Mouse (Mus musculus) heart, embryonic 13.5 days (tissue): ENCODE data around the gene Slc11a1. TPM values are rescaled to one million over a fixed set of nuclear protein-coding genes. Genes with fewer than 3 reads are reported as not detected.

Experiments used
- ATAC-seq: fragments of 200-750 bp; cut with Nextera tagmentation; 2 replicates; pipeline ENCODE4 v1.8.0; 2017; ENCODE audit warnings: moderate TSS enrichment; ENCODE audit not compliant: insufficient number of reproducible peaks, low FRiP score, low TSS enrichment; ENCODE audit errors: extremely low read depth
- H3K27ac ChIP-seq: fragments of 300-500 bp; sonication (generic); replicated peaks from 2 replicates; pipeline ENCODE4 v1.5.1; 2015; ENCODE audit warnings: moderate library complexity, mild to moderate bottlenecking, inconsistent platforms
- H3K27me3 ChIP-seq: fragments of 300-500 bp; sonication (generic); replicated peaks from 2 replicates; pipeline ENCODE4 v1.6.1; 2015; ENCODE audit warnings: mild to moderate bottlenecking, inconsistent platforms
- H3K36me3 ChIP-seq: fragments of 300-500 bp; sonication (generic); 2 replicates; pipeline ENCODE4 v1.6.1; 2015; ENCODE audit warnings: mild to moderate bottlenecking, inconsistent platforms
- H3K4me1 ChIP-seq: fragments of 300-500 bp; sonication (generic); 2 replicates; pipeline ENCODE4 v1.6.1; 2015; ENCODE audit warnings: inconsistent platforms
- H3K4me2 ChIP-seq: fragments of 300-500 bp; sonication (generic); 2 replicates; pipeline ENCODE4 v1.6.1; 2015; ENCODE audit warnings: inconsistent platforms, mild to moderate bottlenecking, moderate library complexity
- H3K4me3 ChIP-seq: fragments of 300-500 bp; sonication (generic); 2 replicates; pipeline ENCODE4 v1.5.1; 2015; ENCODE audit warnings: moderate library complexity, mild to moderate bottlenecking, inconsistent platforms
- H3K9ac ChIP-seq: fragments of 300-500 bp; sonication (generic); 2 replicates; pipeline ENCODE4 v1.6.1; 2015; ENCODE audit warnings: inconsistent platforms, mild to moderate bottlenecking, moderate library complexity
- H3K9me3 ChIP-seq: fragments of 300-500 bp; sonication (generic); 2 replicates; pipeline ENCODE4 v1.6.1; 2016; ENCODE audit warnings: inconsistent platforms
- WGBS: fragments of 180-500 bp; shearing (Covaris S2); methylation state at CpG from one replicate; pipeline ENCODE4 v1.1.7; 2015; ENCODE audit warnings: mixed read lengths; 5-methylcytosine and 5-hydroxymethylcytosine counted together
- polyA plus RNA-seq: library from polyadenylated mRNA; unstranded; fragments of >200 nt; fragmentation: Nextera tagmentation; extraction: Ambion mirVana; gene quantifications from 2 replicates; pipeline ENCODE4 v1.2.1, GENCODE M21; 2015

Gene Slc11a1
- polyA plus RNA-seq, 1 experiment from 2014 or later, result 3.1 TPM

DNA sequence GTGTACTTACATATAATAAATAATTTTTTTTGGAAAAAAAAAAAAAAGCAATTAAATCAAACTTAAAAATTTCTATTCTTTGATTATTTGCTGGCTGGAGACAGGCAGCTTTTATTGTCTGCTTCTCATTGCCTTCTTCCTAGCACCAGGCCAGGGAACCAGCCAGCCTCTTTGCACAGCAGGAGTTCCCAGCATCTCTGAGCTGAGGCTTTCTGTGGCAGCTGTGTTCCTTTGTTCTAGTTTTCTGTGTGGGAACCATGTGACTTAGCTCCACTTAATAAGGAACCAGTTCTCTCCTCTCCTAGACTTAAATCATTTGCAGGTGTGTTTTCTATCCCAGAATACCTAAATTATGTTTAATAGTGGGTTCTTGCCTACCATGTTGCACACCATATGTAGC lies 17.5 kb upstream of the Slc11a1 start:
- no peak overlapping the region for H3K4me2 ChIP-seq
- no peaks in the 10 kb centered on the region for H3K9me3 ChIP-seq
- ATAC-seq, result no peak
- H3K9ac ChIP-seq, result no peak overlapping the region
- peaks cover 8% of the 10 kb centered on the region for H3K4me1 ChIP-seq
- no peak overlapping the region for H3K4me3 ChIP-seq
- peaks cover 15% of the 10 kb centered on the region for H3K36me3 ChIP-seq
- no peak overlapping the region for H3K27ac ChIP-seq
- no peaks in the 10 kb centered on the region for H3K27me3 ChIP-seq

DNA sequence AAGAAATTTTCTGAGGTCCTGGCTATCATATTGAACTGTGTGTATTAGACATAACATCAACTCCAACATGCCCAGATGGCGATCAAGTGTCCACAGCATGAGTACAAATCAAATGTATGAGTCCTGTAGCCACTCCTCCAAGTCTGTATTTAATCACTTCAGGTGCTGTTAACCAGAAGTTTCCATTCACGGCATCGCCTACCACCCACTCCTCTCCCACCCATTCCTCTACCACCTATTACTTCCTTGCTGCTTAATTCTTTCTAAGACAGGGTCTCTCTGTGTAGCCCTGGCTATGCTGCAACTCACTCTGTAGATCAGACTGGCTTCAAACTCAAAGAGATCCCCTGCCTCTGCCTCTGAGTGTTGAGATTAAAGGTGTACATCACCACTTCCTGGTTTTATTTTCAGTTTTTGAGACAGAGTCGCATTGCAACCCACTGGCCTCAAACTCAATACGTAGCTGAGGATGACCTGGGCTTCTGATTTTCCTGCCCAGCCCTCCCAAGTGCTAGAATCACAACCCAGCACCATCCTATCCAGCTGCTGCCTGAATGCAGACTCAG lies 15.0 kb upstream of the Slc11a1 start:
- no peak for ATAC-seq
- Histone ChIP-seq H3K4me3 (no peak overlapping the region), H3K36me3 (no peaks in the 10 kb centered on the region), H3K4me2 (no peak overlapping the region), H3K27ac (no peak overlapping the region), H3K4me1 (peaks cover 8% of the 10 kb centered on the region; the same call in 1 of the 2 replicates), H3K27me3 (0 out of 2 replicates have a peak, but pooled peaks cover 4% of the 10 kb centered on the region), H3K9ac (no peak overlapping the region), H3K9me3 (no peaks in the 10 kb centered on the region)
- 80% methylated on average over 5 of the region's 5 CpGs for WGBS

DNA sequence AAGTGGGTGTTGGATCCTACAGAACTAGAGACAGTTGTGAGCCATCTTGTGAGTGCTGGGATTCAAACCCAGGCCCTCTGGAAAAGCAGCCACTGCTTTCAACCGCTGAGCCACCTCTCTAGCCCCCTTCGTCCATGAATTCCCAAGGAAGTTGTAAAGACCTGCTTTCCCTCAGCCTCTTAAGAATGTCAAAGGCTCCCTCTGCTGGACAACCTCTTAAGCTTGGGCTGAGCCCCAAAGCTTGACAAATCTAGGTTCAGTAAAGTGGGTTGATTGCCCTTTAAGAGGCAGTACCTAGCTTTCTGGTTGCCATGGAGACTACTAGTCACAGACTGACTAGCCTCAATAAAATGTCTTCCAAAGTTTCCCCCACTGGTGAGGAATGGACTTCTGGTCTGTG lies 13.2 kb upstream of the Slc11a1 start, which contains the start of gene Catip:
TSS of gene Catip (plus strand) at position 297 of the 400 bp plus-strand sequence.
- peaks cover 8% of the 10 kb centered on the region; the same call in 1 of the 2 replicates for H3K4me1 ChIP-seq
- H3K9me3 ChIP-seq, result no peaks in the 10 kb centered on the region
- no peak for ATAC-seq
- H3K27me3 ChIP-seq, result 0 out of 2 replicates have a peak, but pooled peaks cover 4% of the 10 kb centered on the region
- peak within 1 kb of the TSS; percentile 29; the same call in 1 of the 2 replicates for H3K9ac ChIP-seq
- H3K4me2 ChIP-seq, result no peak within 1 kb of the TSS
- H3K4me3 ChIP-seq, result no peak within 1 kb of the TSS
- WGBS, result 5% methylated on average over 2 of the region's 2 CpGs
- H3K27ac ChIP-seq, result no peak within 1 kb of the TSS
- no peaks in the 10 kb centered on the region for H3K36me3 ChIP-seq

- H3K4me1 ChIP-seq, result peaks cover 9% of the 10 kb centered on the region
- H3K4me2 ChIP-seq, result no peak overlapping the region
- no peaks in the 10 kb centered on the region for H3K9me3 ChIP-seq
- 0 out of 2 replicates have a peak, but pooled peaks cover 4% of the 10 kb centered on the region for H3K27me3 ChIP-seq
- 0 out of 2 replicates have a peak, but pooled peaks have one; percentile 37 for ATAC-seq
- 51% methylated on average over 17 of the region's 17 CpGs for WGBS
- peak overlapping the region; percentile 29; the same call in 1 of the 2 replicates for H3K9ac ChIP-seq
- H3K4me3 ChIP-seq, result no peak overlapping the region
- H3K36me3 ChIP-seq, result no peaks in the 10 kb centered on the region
- no peak overlapping the region for H3K27ac ChIP-seq
These were observed 12.4 kb upstream of the Slc11a1 start for GRCm38 (mm10) chr1:74362325-74363229.

GRCm38 (mm10) chr1:74363437-74363836 lies 11.6 kb upstream of the Slc11a1 start:
- H3K36me3 ChIP-seq, result no peaks in the 10 kb centered on the region
- WGBS, result 52% methylated on average over 5 of the region's 5 CpGs
- no peak overlapping the region for H3K4me2 ChIP-seq
- no peak overlapping the region for H3K9ac ChIP-seq
- no peak for ATAC-seq
- 0 out of 2 replicates have a peak, but pooled peaks cover 4% of the 10 kb centered on the region for H3K27me3 ChIP-seq
- H3K27ac ChIP-seq, result no peak overlapping the region
- no peaks in the 10 kb centered on the region for H3K9me3 ChIP-seq
- H3K4me3 ChIP-seq, result no peak overlapping the region
- peaks cover 18% of the 10 kb centered on the region for H3K4me1 ChIP-seq

DNA sequence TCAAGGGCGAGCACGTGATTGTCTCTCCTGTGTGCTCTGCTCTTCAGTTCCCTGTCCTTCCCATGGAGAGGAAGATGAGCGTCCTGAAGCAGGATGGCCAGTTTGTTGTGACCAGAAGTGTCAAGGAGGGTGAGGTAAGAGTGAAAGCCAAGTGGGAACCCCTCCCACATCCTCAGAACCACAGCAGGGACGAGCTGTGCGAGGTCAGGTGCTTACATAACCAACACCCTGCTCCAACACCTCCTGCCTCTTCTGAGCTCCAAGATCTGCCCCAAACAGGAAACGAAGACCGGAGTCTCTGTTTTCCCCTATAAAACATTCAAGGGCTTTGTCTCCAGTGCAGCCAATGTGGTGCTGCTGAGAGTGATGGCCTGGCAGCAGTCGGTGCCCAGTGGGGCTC lies 10.7 kb upstream of the Slc11a1 start:
- Histone ChIP-seq H3K27me3 (0 out of 2 replicates have a peak, but pooled peaks cover 4% of the 10 kb centered on the region), H3K27ac (no peak overlapping the region), H3K9ac (no peak overlapping the region), H3K9me3 (no peaks in the 10 kb centered on the region), H3K36me3 (no peaks in the 10 kb centered on the region), H3K4me3 (no peak overlapping the region), H3K4me2 (no peak overlapping the region), H3K4me1 (peaks cover 20% of the 10 kb centered on the region)
- 63% methylated on average over 8 of the region's 8 CpGs for WGBS
- ATAC-seq, result no peak

DNA sequence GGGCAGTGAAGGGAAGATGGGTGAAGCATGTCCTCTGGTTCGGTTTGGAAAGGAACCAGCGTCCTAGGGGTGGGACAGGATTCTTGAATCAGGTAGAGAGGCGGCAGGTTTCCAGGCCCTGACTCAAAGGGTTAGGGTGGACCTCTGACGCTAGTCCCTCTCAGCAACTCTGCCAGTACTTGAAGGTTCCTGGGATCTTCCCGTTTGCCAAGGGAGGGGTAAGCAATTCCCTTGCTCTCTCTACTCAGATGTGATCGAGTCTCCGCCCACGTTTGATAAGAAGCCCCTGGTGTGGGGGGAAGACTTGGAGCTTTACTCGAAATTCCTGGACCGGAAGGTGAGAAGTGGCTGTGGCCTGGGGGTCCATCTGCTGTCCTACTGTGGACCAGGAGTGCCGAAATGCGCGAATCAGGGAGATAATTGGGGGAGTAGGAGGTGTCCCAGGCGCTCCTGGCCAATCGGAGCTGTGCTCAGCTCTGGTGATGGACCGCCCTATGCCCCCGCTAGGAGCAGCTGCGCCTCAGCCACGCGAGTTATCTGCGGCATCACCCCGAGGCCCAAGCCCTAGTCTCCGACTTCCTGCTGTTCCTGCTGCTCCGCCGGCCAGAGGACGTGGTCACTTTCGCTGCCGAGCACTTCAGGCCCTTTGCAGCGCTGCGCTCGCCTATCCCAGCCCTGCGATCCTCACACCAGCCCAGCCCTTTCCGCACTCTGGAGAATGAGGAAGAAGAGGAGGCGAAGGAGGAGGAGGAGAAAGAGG lies 6.9 kb upstream of the Slc11a1 start:
- Histone ChIP-seq H3K4me1 (peaks cover 12% of the 10 kb centered on the region), H3K4me2 (peak overlapping the region; percentile 81), H3K4me3 (peak overlapping the region; percentile 53), H3K36me3 (no peaks in the 10 kb centered on the region), H3K9me3 (no peaks in the 10 kb centered on the region), H3K9ac (peak overlapping the region; percentile 79), H3K27me3 (0 out of 2 replicates have a peak, but pooled peaks cover 4% of the 10 kb centered on the region), H3K27ac (0 out of 2 replicates have a peak overlapping the region, but pooled peaks have one; percentile 10)
- ATAC-seq, result no peak
- 5% methylated on average over 34 of the region's 34 CpGs for WGBS

GRCm38 (mm10) chr1:74370040-74370439 lies 5.0 kb upstream of the Slc11a1 start:
- Histone ChIP-seq H3K27ac (no peak overlapping the region), H3K36me3 (no peaks in the 10 kb centered on the region), H3K9ac (0 out of 2 replicates have a peak overlapping the region, but pooled peaks have one; percentile 10), H3K4me3 (no peak overlapping the region), H3K27me3 (0 out of 2 replicates have a peak, but pooled peaks cover under 1% of the 10 kb centered on the region), H3K4me2 (no peak overlapping the region), H3K9me3 (no peaks in the 10 kb centered on the region), H3K4me1 (peaks cover 16% of the 10 kb centered on the region)
- 40% methylated on average over 4 of the region's 4 CpGs for WGBS
- no peak for ATAC-seq

- 70% methylated on average over 4 of the region's 4 CpGs for WGBS
- ATAC-seq, result no peak
- no peaks in the 10 kb centered on the region for H3K36me3 ChIP-seq
- H3K4me1 ChIP-seq, result peaks cover 17% of the 10 kb centered on the region
- H3K9ac ChIP-seq, result no peak overlapping the region
- H3K9me3 ChIP-seq, result no peaks in the 10 kb centered on the region
- no peak overlapping the region for H3K4me3 ChIP-seq
- H3K27ac ChIP-seq, result no peak overlapping the region
- no peaks in the 10 kb centered on the region for H3K27me3 ChIP-seq
- no peak overlapping the region for H3K4me2 ChIP-seq
These were observed 1.6 kb upstream of the Slc11a1 start for GRCm38 (mm10) chr1:74373372-74373771.

DNA sequence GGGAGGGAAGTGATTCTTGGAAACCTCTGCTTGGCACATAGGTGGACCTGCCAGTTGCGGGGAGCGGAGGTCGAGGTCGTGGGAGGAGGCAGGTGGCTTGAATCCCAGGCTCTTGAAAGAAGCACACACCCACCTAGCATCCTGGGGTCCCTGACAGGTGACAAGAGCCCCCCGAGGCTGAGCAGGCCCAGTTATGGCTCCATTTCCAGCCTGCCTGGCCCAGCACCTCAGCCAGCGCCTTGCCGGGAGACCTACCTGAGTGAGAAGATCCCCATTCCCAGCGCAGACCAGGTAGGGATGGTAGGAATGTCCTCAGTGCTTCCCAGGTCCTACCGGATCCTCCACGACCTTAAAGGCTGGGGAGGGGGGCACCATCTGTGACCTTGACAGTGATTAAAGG lies 566 bp downstream of the Slc11a1 start:
- peaks cover 14% of the 10 kb centered on the region for H3K4me1 ChIP-seq
- no peak overlapping the region for H3K27ac ChIP-seq
- no peak overlapping the region for H3K4me2 ChIP-seq
- no peaks in the 10 kb centered on the region for H3K27me3 ChIP-seq
- H3K4me3 ChIP-seq, result no peak overlapping the region
- no peaks in the 10 kb centered on the region for H3K9me3 ChIP-seq
- WGBS, result 75% methylated on average over 10 of the region's 10 CpGs
- H3K36me3 ChIP-seq, result no peaks in the 10 kb centered on the region
- no peak for ATAC-seq
- 0 out of 2 replicates have a peak overlapping the region, but pooled peaks have one; percentile 33 for H3K9ac ChIP-seq

GRCm38 (mm10) chr1:74376396-74376795 lies 1.4 kb downstream of the Slc11a1 start:
- H3K36me3 ChIP-seq, result no peaks in the 10 kb centered on the region
- H3K4me3 ChIP-seq, result no peak overlapping the region
- H3K27ac ChIP-seq, result no peak overlapping the region
- peaks cover 14% of the 10 kb centered on the region for H3K4me1 ChIP-seq
- no peak overlapping the region for H3K9ac ChIP-seq
- no peak overlapping the region for H3K4me2 ChIP-seq
- whole genome bisulfite sequencing, result 75% methylated on average over 4 of the region's 4 CpGs
- H3K9me3 ChIP-seq, result no peaks in the 10 kb centered on the region
- no peaks in the 10 kb centered on the region for H3K27me3 ChIP-seq
- no peak for ATAC-seq
